Mouse (Mus musculus) midbrain, embryonic 10.5 days (tissue): ENCODE measurements around the gene Strbp. TPM values are rescaled to one million over a fixed set of nuclear protein-coding genes. Genes with fewer than 3 reads are reported as not detected.

ENCODE experiments used
- DNase-seq: peaks from one replicate; pipeline ENCODE4 v3.0.0-alpha.2; 2017; ENCODE audit warnings: low spot score
- H3K27ac ChIP-seq: fragments of 300-500 bp; sonication (generic); replicated peaks from 2 replicates; pipeline ENCODE4 v1.5.1; 2016; ENCODE audit warnings: mild to moderate bottlenecking
- H3K27me3 ChIP-seq: fragments of 300-500 bp; sonication (generic); 2 replicates; pipeline ENCODE4 v1.6.1; 2016; ENCODE audit warnings: low read depth, mild to moderate bottlenecking; ENCODE audit not compliant: poor library complexity, severe bottlenecking
- H3K36me3 ChIP-seq: fragments of 300-500 bp; sonication (generic); 2 replicates; pipeline ENCODE4 v1.6.1; 2016; ENCODE audit warnings: mild to moderate bottlenecking, moderate library complexity
- H3K4me1 ChIP-seq: fragments of 300-500 bp; sonication (generic); 2 replicates; pipeline ENCODE4 v1.6.1; 2016
- H3K4me3 ChIP-seq: fragments of 300-500 bp; sonication (generic); 2 replicates; pipeline ENCODE4 v1.5.1; 2016; ENCODE audit warnings: mild to moderate bottlenecking, moderate library complexity
- H3K9me3 ChIP-seq: fragments of 300-500 bp; sonication (generic); replicated peaks from 2 replicates; pipeline ENCODE4 v1.6.1; 2016; ENCODE audit warnings: mild to moderate bottlenecking
- WGBS: fragments of 180-500 bp; shearing (Covaris S2); methylation state at CpG from one replicate; pipeline ENCODE4 v1.1.7; 2016; 5-methylcytosine and 5-hydroxymethylcytosine counted together
- polyA plus RNA-seq: library from polyadenylated mRNA; unstranded; fragments of >200 nt; fragmentation: Nextera tagmentation; extraction: Ambion mirVana; gene quantifications from 2 replicates; pipeline ENCODE4 v1.2.1, GENCODE M21; 2016

Gene Strbp
- polyA plus RNA-seq, 1 experiment from 2014 or later: 61.6 TPM

- 97% methylated on average over 7 of the region's 7 CpGs for whole genome bisulfite sequencing
- Histone ChIP-seq H3K4me3 (no peak overlapping the region), H3K4me1 (no peaks in the 10 kb centered on the region), H3K27ac (no peak overlapping the region), H3K27me3 (no peaks in the 10 kb centered on the region), H3K36me3 (peaks cover 4% of the 10 kb centered on the region; the same call in 1 of the 2 replicates), H3K9me3 (no peaks in the 10 kb centered on the region)
- DNase-seq: no peak
Measured at GRCm38 (mm10) chr2:37682197-37682811, 21.4 kb downstream of the Strbp start.

- DNase-seq: no peak
- H3K9me3 ChIP-seq: no peaks in the 10 kb centered on the region
- no peaks in the 10 kb centered on the region; the same call in 1 of the 2 replicates for H3K4me1 ChIP-seq
- H3K4me3 ChIP-seq: no peak overlapping the region
- no peaks in the 10 kb centered on the region for H3K27me3 ChIP-seq
- H3K27ac ChIP-seq: no peak overlapping the region
- no peaks in the 10 kb centered on the region for H3K36me3 ChIP-seq
- WGBS: 66% methylated on average over 1 of the region's 1 CpGs
Measured at GRCm38 (mm10) chr2:37651086-37651485, 52.6 kb downstream of the Strbp start.

GRCm38 (mm10) chr2:37649590-37649989 lies 54.1 kb downstream of the Strbp start:
- no peak overlapping the region for H3K4me3 ChIP-seq

GRCm38 (mm10) chr2:37648966-37649365 lies 54.7 kb downstream of the Strbp start:
- H3K4me3 ChIP-seq: no peak overlapping the region
- DNase-seq: no peak
- H3K36me3 ChIP-seq: peaks cover 3% of the 10 kb centered on the region
- H3K9me3 ChIP-seq: no peaks in the 10 kb centered on the region
- H3K27ac ChIP-seq: no peak overlapping the region
- 96% methylated on average over 1 of the region's 1 CpGs for WGBS
- H3K27me3 ChIP-seq: no peaks in the 10 kb centered on the region
- H3K4me1 ChIP-seq: no peaks in the 10 kb centered on the region; the same call in 1 of the 2 replicates

More at GRCm38 (mm10) chr2:37649590-37649989, 54.1 kb downstream of the Strbp start:
- H3K27ac ChIP-seq: no peak overlapping the region
- no peaks in the 10 kb centered on the region for H3K27me3 ChIP-seq
- H3K36me3 ChIP-seq: peaks cover 3% of the 10 kb centered on the region
- no peak for DNase-seq
- 86% methylated on average over 2 of the region's 2 CpGs for WGBS
- no peaks in the 10 kb centered on the region for H3K9me3 ChIP-seq
- H3K4me1 ChIP-seq: no peaks in the 10 kb centered on the region; the same call in 1 of the 2 replicates

GRCm38 (mm10) chr2:37623343-37623742 lies 80.3 kb downstream of the Strbp start:
- Histone ChIP-seq H3K36me3 (peaks cover 42% of the 10 kb centered on the region), H3K9me3 (no peaks in the 10 kb centered on the region), H3K4me1 (no peaks in the 10 kb centered on the region), H3K4me3 (no peak overlapping the region), H3K27me3 (no peaks in the 10 kb centered on the region), H3K27ac (no peak overlapping the region)
- 85% methylated on average over 2 of the region's 2 CpGs for WGBS
- no peak for DNase-seq

- Histone ChIP-seq H3K27me3 (no peaks in the 10 kb centered on the region), H3K4me3 (no peak overlapping the region), H3K36me3 (peaks cover 47% of the 10 kb centered on the region), H3K9me3 (no peaks in the 10 kb centered on the region), H3K27ac (no peak overlapping the region), H3K4me1 (no peaks in the 10 kb centered on the region)
- DNase-seq: no peak
Measured at GRCm38 (mm10) chr2:37587919-37588318, 115.7 kb downstream of the Strbp start.

GRCm38 (mm10) chr2:37578185-37578584 lies 125.5 kb downstream of the Strbp start:
- 88% methylated on average over 2 of the region's 2 CpGs for WGBS
- H3K9me3 ChIP-seq: no peaks in the 10 kb centered on the region
- no peak overlapping the region for H3K27ac ChIP-seq
- no peaks in the 10 kb centered on the region for H3K4me1 ChIP-seq
- no peaks in the 10 kb centered on the region for H3K27me3 ChIP-seq
- no peak overlapping the region for H3K4me3 ChIP-seq
- peaks cover 26% of the 10 kb centered on the region for H3K36me3 ChIP-seq
- no peak for DNase-seq

- peaks cover 30% of the 10 kb centered on the region for H3K36me3 ChIP-seq
- DNase-seq: no peak
- no peak overlapping the region for H3K4me3 ChIP-seq
- H3K27ac ChIP-seq: no peak overlapping the region
- H3K4me1 ChIP-seq: no peaks in the 10 kb centered on the region
- WGBS: 94% methylated on average over 1 of the region's 1 CpGs
- no peaks in the 10 kb centered on the region for H3K9me3 ChIP-seq
- no peaks in the 10 kb centered on the region for H3K27me3 ChIP-seq
Measured at GRCm38 (mm10) chr2:37576661-37577060, 127.0 kb downstream of the Strbp start.

- Histone ChIP-seq H3K4me1 (no peaks in the 10 kb centered on the region), H3K27ac (no peak overlapping the region), H3K9me3 (no peaks in the 10 kb centered on the region), H3K36me3 (peaks cover 54% of the 10 kb centered on the region), H3K27me3 (no peaks in the 10 kb centered on the region), H3K4me3 (no peak overlapping the region)
- DNase-seq: no peak
- 87% methylated on average over 2 of the region's 2 CpGs for WGBS
Measured at GRCm38 (mm10) chr2:37572141-37572540, 131.5 kb downstream of the Strbp start.

GRCm38 (mm10) chr2:37570703-37571102 lies 133.0 kb downstream of the Strbp start:
- Histone ChIP-seq H3K36me3 (peaks cover 65% of the 10 kb centered on the region), H3K27ac (no peak overlapping the region), H3K27me3 (no peaks in the 10 kb centered on the region), H3K9me3 (no peaks in the 10 kb centered on the region), H3K4me3 (no peak overlapping the region), H3K4me1 (no peaks in the 10 kb centered on the region)
- no peak for DNase-seq
- 96% methylated on average over 2 of the region's 2 CpGs for WGBS

- H3K36me3 ChIP-seq: peaks cover 69% of the 10 kb centered on the region
- no peaks in the 10 kb centered on the region for H3K9me3 ChIP-seq
- DNase-seq: no peak
- WGBS: 93% methylated on average over 5 of the region's 5 CpGs
- no peak overlapping the region for H3K27ac ChIP-seq
- no peaks in the 10 kb centered on the region for H3K27me3 ChIP-seq
- no peak overlapping the region for H3K4me3 ChIP-seq
- H3K4me1 ChIP-seq: no peaks in the 10 kb centered on the region
Measured at GRCm38 (mm10) chr2:37569888-37570287, 133.8 kb downstream of the Strbp start.

- H3K4me1 ChIP-seq: no peaks in the 10 kb centered on the region
- H3K27ac ChIP-seq: no peak overlapping the region
- H3K9me3 ChIP-seq: no peaks in the 10 kb centered on the region
- no peak for DNase-seq
- 88% methylated on average over 1 of the region's 1 CpGs for WGBS
- H3K27me3 ChIP-seq: no peaks in the 10 kb centered on the region
- H3K4me3 ChIP-seq: no peak overlapping the region
- peaks cover 93% of the 10 kb centered on the region for H3K36me3 ChIP-seq
Measured at GRCm38 (mm10) chr2:37566035-37566434, 137.6 kb downstream of the Strbp start.

- Histone ChIP-seq H3K27ac (no peak overlapping the region), H3K4me3 (no peak overlapping the region), H3K4me1 (no peaks in the 10 kb centered on the region), H3K27me3 (no peaks in the 10 kb centered on the region), H3K9me3 (no peaks in the 10 kb centered on the region), H3K36me3 (peaks cover 97% of the 10 kb centered on the region)
- 79% methylated on average over 2 of the region's 2 CpGs for WGBS
- DNase-seq: no peak
Measured at GRCm38 (mm10) chr2:37565579-37565978, 138.1 kb downstream of the Strbp start.
